Mouse (Mus musculus): ENCODE measurements around the gene 1700013G24Rik. TPM values are rescaled to one million over a fixed set of nuclear protein-coding genes. Genes with fewer than 3 reads are reported as not detected.

1700013G24Rik gene
- polyA plus RNA-seq, 1 experiment = 1,386 TPM

DNA sequence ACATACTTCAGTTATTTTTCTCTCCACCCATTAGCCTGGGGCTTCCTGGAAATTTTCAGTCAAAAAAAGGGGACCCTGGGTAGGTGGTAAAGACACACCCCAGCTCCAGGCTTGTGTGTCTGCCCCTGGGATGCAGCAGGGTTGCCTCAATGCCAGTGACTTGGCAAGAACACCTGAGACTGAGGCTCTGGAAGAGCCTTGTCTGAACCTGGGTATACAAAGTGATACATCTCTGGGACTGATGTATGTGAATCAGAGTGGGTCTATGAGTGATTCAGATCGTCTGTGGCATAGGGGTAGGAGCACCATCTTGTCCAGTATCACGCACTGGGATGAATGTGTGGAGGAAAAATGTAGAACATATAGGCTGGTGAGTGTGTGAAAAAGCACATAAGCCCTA lies 14.4 kb downstream of the 1700013G24Rik start:
- Histone ChIP-seq H3K4me3 (ENCODE audit: control insufficient read depth, low read depth, low read length) (no peak overlapping the region), H3K4me1 (ENCODE audit: control insufficient read depth, insufficient read depth, low read length) (peaks cover 22% of the 10 kb centered on the region), H3K36me3 (ENCODE audit: control insufficient read depth, insufficient read depth, low read length) (no peaks in the 10 kb centered on the region), H3K27ac (ENCODE audit: control insufficient read depth, insufficient read depth, low read depth, low read length) (no peak overlapping the region), H3K27me3 (ENCODE audit: control insufficient read depth, insufficient read depth, low read length) (no peaks in the 10 kb centered on the region)
- TF ChIP-seq CTCF (IDR thresholded peaks at IDR 0.05; ENCODE audit: control insufficient read depth, insufficient read depth, insufficient replicate concordance, low read depth, low read length) (no peak), POLR2A (IDR thresholded peaks at IDR 0.05; ENCODE audit: control insufficient read depth, low read depth, low read length) (no peak)

- no peaks in the 10 kb centered on the region for H3K36me3 ChIP-seq (ENCODE audit: control insufficient read depth, insufficient read depth, low read length)
- peak within 1 kb of the TSS; percentile 89 for H3K4me3 ChIP-seq (ENCODE audit: control insufficient read depth, low read depth, low read length)
- no peaks in the 10 kb centered on the region for H3K27me3 ChIP-seq (ENCODE audit: control insufficient read depth, insufficient read depth, low read length)
- 0 out of 2 replicates have a peak within 1 kb of the TSS, but pooled peaks have one; percentile 26 for H3K27ac ChIP-seq (ENCODE audit: control insufficient read depth, insufficient read depth, low read depth, low read length)
- TF ChIP-seq CTCF (IDR thresholded peaks at IDR 0.05; ENCODE audit: control insufficient read depth, insufficient read depth, insufficient replicate concordance, low read depth, low read length) (no peak), POLR2A (IDR thresholded peaks at IDR 0.05; ENCODE audit: control insufficient read depth, low read depth, low read length) (no peak)
- peaks cover 24% of the 10 kb centered on the region for H3K4me1 ChIP-seq (ENCODE audit: control insufficient read depth, insufficient read depth, low read length)
Observed at GRCm38 (mm10) chr4:137468260-137469080, 15.4 kb downstream of the 1700013G24Rik start, which contains the start of gene Hspg2. Hspg2 (plus strand) TSS chr4:137468769.

DNA sequence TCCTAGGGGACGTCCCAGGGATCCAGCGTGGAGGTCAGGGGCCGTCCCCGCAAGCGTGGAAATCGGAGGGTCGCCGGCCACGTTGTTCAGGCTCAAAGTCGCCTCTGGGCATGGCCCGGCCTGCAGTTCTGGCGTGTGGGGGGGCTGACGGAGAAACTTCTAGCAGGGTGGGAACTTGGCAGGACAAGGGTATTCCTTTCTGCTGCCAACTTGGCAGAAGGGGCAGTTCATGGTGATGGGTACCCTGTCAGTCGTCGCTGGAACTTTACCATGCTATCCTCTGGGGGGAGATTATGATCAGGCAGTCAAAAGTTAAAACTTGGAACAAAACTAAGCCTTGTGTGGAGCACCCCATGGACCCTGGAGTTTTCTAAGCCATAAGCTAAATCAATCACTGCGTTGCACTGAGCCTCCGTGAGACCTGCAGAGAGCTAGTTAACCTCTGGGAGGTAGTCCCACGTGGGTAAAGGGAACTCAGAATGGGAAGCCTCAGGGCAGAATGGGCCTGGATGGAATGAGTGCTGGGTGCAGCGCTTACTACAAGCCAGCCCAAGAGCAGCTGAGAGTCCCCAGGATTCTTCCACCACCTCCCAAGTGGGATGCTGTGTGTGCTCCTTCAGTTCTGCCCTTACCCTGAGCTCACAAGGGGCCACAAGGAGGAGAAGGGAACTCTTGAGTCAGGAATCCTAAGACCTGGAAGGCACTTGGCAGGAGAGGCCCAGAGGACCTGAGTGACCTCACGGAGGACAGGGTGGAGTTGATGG lies 16.2 kb downstream of the 1700013G24Rik start:
- no peaks in the 10 kb centered on the region for H3K27me3 ChIP-seq (ENCODE audit: control insufficient read depth, insufficient read depth, low read length)
- TF ChIP-seq POLR2A (IDR thresholded peaks at IDR 0.05; ENCODE audit: control insufficient read depth, low read depth, low read length) (no peak), CTCF (IDR thresholded peaks at IDR 0.05; ENCODE audit: control insufficient read depth, insufficient read depth, insufficient replicate concordance, low read depth, low read length) (no peak)
- H3K4me1 ChIP-seq (ENCODE audit: control insufficient read depth, insufficient read depth, low read length) = peaks cover 24% of the 10 kb centered on the region
- H3K36me3 ChIP-seq (ENCODE audit: control insufficient read depth, insufficient read depth, low read length) = no peaks in the 10 kb centered on the region
- 0 out of 2 replicates have a peak overlapping the region, but pooled peaks have one; percentile 26 for H3K27ac ChIP-seq (ENCODE audit: control insufficient read depth, insufficient read depth, low read depth, low read length)
- peak overlapping the region; percentile 87 for H3K4me3 ChIP-seq (ENCODE audit: control insufficient read depth, low read depth, low read length)

DNA sequence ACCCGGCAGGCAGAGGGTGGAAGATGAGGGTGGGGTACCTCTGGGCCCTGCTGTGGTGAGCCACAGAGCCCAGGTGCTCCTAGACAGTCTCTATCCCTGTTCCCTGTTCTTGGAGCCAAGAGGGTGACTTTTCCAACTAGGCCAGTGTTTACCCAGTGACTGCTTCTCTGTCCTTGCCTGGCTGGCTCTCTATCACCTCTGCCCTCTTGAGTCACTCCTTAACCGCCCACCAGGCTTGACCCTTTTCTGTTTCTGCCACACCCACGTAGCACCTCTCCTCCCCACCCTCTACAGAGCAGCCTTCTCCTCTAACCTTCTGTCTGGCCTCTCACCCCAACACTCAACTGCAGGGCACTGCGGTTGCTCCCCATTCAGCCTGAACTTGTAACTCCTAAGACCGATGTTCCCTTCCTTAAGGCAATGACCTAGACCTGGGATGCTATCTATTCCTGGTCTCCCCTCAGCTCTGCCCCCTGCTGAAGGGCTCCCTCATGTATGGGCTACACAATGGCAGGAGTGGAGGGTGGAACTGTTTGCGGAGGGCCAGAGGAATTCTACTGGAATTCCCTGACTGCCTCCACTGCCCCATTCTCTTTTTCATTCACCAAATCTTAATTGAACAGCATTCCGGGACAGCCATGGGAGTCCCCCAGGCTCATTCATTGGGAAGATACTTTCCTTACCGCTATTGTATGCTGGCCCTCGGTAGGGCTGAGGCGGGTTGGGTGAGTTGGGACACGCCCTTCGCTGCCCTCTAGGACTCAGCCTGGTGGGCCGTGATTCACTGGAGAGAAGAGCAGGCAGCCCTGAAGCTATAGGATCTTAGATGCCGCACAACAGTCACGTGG lies 17.0 kb downstream of the 1700013G24Rik start:
- H3K27ac ChIP-seq (ENCODE audit: control insufficient read depth, insufficient read depth, low read depth, low read length) = peak overlapping the region; percentile 5; the same call in 1 of the 2 replicates
- H3K4me1 ChIP-seq (ENCODE audit: control insufficient read depth, insufficient read depth, low read length) = peaks cover 24% of the 10 kb centered on the region
- H3K36me3 ChIP-seq (ENCODE audit: control insufficient read depth, insufficient read depth, low read length) = no peaks in the 10 kb centered on the region
- H3K4me3 ChIP-seq (ENCODE audit: control insufficient read depth, low read depth, low read length) = peak overlapping the region; percentile 20
- no peaks in the 10 kb centered on the region for H3K27me3 ChIP-seq (ENCODE audit: control insufficient read depth, insufficient read depth, low read length)
- TF ChIP-seq POLR2A (IDR thresholded peaks at IDR 0.05; ENCODE audit: control insufficient read depth, low read depth, low read length) (no peak), CTCF (IDR thresholded peaks at IDR 0.05; ENCODE audit: control insufficient read depth, insufficient read depth, insufficient replicate concordance, low read depth, low read length) (no peak)

DNA sequence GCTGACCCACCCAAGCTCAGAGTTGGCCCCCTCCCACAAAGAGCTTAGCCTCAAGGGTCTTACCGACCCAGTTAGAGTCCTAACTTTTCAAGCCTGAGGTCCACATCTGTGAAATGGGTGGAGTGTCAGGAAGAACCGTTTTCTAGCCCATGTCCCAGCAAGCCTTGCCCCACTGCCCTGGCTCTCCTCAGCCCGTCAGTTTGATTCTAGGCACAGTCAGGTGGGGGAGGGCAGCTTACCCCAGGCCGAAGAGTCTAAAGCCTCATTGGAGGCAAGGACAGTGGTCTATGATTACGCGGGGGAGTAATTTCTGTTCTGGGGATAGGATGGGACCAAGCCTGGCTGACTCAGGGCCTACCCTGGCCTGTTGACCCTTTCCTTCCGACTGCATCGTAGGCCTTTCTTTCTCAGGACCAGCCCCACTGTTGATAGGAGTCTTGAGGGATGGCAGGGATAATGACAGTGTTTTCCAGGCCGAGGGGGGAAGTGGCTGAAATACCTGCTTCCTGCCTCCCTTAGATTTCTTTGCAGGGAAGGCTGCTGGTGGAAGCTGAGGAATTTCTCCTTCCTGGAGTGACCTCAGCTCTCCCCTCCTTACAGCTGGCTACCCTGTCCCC lies 17.7 kb downstream of the 1700013G24Rik start:
- H3K4me3 ChIP-seq (ENCODE audit: control insufficient read depth, low read depth, low read length) = no peak overlapping the region; the same call in 1 of the 2 replicates
- TF ChIP-seq CTCF (IDR thresholded peaks at IDR 0.05; ENCODE audit: control insufficient read depth, insufficient read depth, insufficient replicate concordance, low read depth, low read length) (no peak), POLR2A (IDR thresholded peaks at IDR 0.05; ENCODE audit: control insufficient read depth, low read depth, low read length) (no peak)
- no peak overlapping the region; the same call in 1 of the 2 replicates for H3K27ac ChIP-seq (ENCODE audit: control insufficient read depth, insufficient read depth, low read depth, low read length)
- peaks cover 25% of the 10 kb centered on the region for H3K4me1 ChIP-seq (ENCODE audit: control insufficient read depth, insufficient read depth, low read length)
- H3K27me3 ChIP-seq (ENCODE audit: control insufficient read depth, insufficient read depth, low read length) = no peaks in the 10 kb centered on the region
- no peaks in the 10 kb centered on the region for H3K36me3 ChIP-seq (ENCODE audit: control insufficient read depth, insufficient read depth, low read length)

DNA sequence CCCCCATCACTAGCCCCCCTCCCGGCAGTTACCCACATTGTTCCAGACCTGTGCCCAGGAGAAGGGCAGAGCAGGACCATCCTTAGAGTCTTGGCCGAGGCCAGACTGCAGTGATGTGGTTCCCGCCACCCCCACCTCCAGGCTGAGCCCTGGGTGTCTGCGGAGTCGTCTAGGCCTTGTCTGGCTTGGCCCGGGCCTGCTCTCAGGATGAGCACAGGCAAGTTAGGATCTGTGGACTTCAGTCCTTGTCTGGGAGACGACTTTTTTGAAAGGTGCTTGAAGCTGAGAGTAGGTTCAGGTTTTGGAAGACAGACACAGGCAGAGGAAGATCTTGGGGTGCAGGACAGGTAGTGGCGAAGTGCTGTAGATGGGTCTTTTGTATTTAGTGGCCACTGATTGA lies 18.2 kb downstream of the 1700013G24Rik start:
- Histone ChIP-seq H3K27me3 (ENCODE audit: control insufficient read depth, insufficient read depth, low read length) (no peaks in the 10 kb centered on the region), H3K27ac (ENCODE audit: control insufficient read depth, insufficient read depth, low read depth, low read length) (no peak overlapping the region), H3K4me1 (ENCODE audit: control insufficient read depth, insufficient read depth, low read length) (peaks cover 25% of the 10 kb centered on the region), H3K4me3 (ENCODE audit: control insufficient read depth, low read depth, low read length) (no peak overlapping the region), H3K36me3 (ENCODE audit: control insufficient read depth, insufficient read depth, low read length) (no peaks in the 10 kb centered on the region)
- no peak for TF ChIP-seq CTCF (IDR thresholded peaks at IDR 0.05; ENCODE audit: control insufficient read depth, insufficient read depth, insufficient replicate concordance, low read depth, low read length)
- no peak for TF ChIP-seq POLR2A (IDR thresholded peaks at IDR 0.05; ENCODE audit: control insufficient read depth, low read depth, low read length)
